In genomic region chr17:27922174-27922712, GRCm38 (mm10) we compare ENCODE assay signal across 20 mouse cellular contexts. TPM values are rescaled to one million over a fixed set of nuclear protein-coding genes. Genes with fewer than 3 reads are reported as not detected.
DNase-seq lines count a peak whose midpoint lies in the region; ATAC-seq and TF ChIP-seq lines count a peak whose summit lies in the region.
"Had no signal": no experiment of that assay in that cellular context is flagged by ENCODE, and none has a peak within 500 bp of the region (broad histone marks: within the 10 kb centered on the region; RNA-seq: fewer than 3 reads in every experiment).

No protein-coding gene starts in this region.

- no peak for TF ChIP-seq CTCF in lung, embryonic 14.5 days (IDR thresholded peaks at IDR 0.05; ENCODE audit: low read depth)

- no peaks in the 10 kb centered on the region for H3K9me3 ChIP-seq in lung, embryonic 14.5 days (ENCODE audit: low read depth, low read length)
- no peaks in the 10 kb centered on the region for H3K9me3 ChIP-seq in neural tube, embryonic 14.5 days (ENCODE audit: control insufficient read depth, low read length)
- H3K9me3 ChIP-seq: heart, embryonic 10.5 days had no signal

- no peak overlapping the region for H3K4me2 ChIP-seq in lung, embryonic 14.5 days
- no peak overlapping the region for H3K4me2 ChIP-seq in neural tube, embryonic 14.5 days (ENCODE audit: low read depth, low read length)

- peaks cover 25% of the 10 kb centered on the region for H3K4me1 ChIP-seq in lung, embryonic 14.5 days (ENCODE audit: insufficient read depth)
- H3K4me1 ChIP-seq in neural tube, embryonic 14.5 days (ENCODE audit: control insufficient read depth, insufficient read depth, low read length): peaks cover 14% of the 10 kb centered on the region; the same call in 1 of the 2 replicates

- peak; percentile 86 for DNase-seq in heart, adult 11 months
- DNase-seq in heart, postnatal 10 days: no peak
- DNase-seq in lung, embryonic 14.5 days: peak; percentile 76
- no peak for DNase-seq in lung, postnatal 14 days
- DNase-seq in brain, adult 2 months (ENCODE audit: low read depth, low spot score): peak; percentile 30
- no peak for DNase-seq in gastrocnemius, postnatal 36 days
- DNase-seq: adrenal gland, postnatal 25 days; cerebellum, adult 18-20 months; cerebellum, postnatal 25 days; embryo, embryonic 11 days; kidney, adult 18-20 months; left cerebral cortex, postnatal 4 days; liver; lung, postnatal 36 days; retina, postnatal 1 day; thymus, postnatal 36 days had no signal

- no peak for ATAC-seq in lung, embryonic 14.5 days (ENCODE audit: insufficient read depth)
- ATAC-seq in neural tube, embryonic 14.5 days (ENCODE audit: low read depth): peak; percentile 74

- H3K27me3 ChIP-seq in lung, embryonic 14.5 days (ENCODE audit: insufficient read depth, low read length): no peaks in the 10 kb centered on the region
- no peaks in the 10 kb centered on the region for H3K27me3 ChIP-seq in neural tube, embryonic 14.5 days (ENCODE audit: control insufficient read depth, insufficient read depth, low read length)

- no peaks in the 10 kb centered on the region for H3K36me3 ChIP-seq in lung, embryonic 14.5 days (ENCODE audit: insufficient read depth)
- H3K36me3 ChIP-seq in neural tube, embryonic 14.5 days (ENCODE audit: control insufficient read depth, insufficient read depth, low read length): no peaks in the 10 kb centered on the region
- H3K36me3 ChIP-seq: heart, embryonic 10.5 days had no signal

- 47% methylated on average over 11 of the region's 11 CpGs for WGBS in lung, embryonic 14.5 days
- WGBS in neural tube, embryonic 14.5 days: 42% methylated on average over 11 of the region's 11 CpGs

- no peak overlapping the region for H3K4me3 ChIP-seq in lung, embryonic 14.5 days (ENCODE audit: low read depth, low read length)
- H3K4me3 ChIP-seq in neural tube, embryonic 14.5 days (ENCODE audit: low read depth, low read length): no peak overlapping the region
- H3K4me3 ChIP-seq: heart, embryonic 10.5 days; myocyte had no signal

- no peak overlapping the region for H3K27ac ChIP-seq in lung, embryonic 14.5 days (ENCODE audit: low read depth)
- peak overlapping the region; percentile 62 for H3K27ac ChIP-seq in neural tube, embryonic 14.5 days (ENCODE audit: low read depth, low read length)
- H3K27ac ChIP-seq: heart, embryonic 10.5 days; kidney, postnatal 0 days had no signal

- intact Hi-C loops in heart, postnatal 10 days (cut with DNase I): no loop called here
- intact Hi-C loops in gastrocnemius, postnatal 36 days (cut with DNase I): no loop called here

- H3K9ac ChIP-seq in lung, embryonic 14.5 days: no peak overlapping the region
- H3K9ac ChIP-seq in neural tube, embryonic 14.5 days (replicated peaks; ENCODE audit: low read depth, low read length): no peak overlapping the region

RNA-seq across cellular contexts. Expression of gene Taf11, which starts 12.6 kb away (rescaled TPM):
- total RNA-seq in heart, postnatal 10 days (2021): 10 to 100 TPM; 24.0 to 24.3 TPM
- 68.4 and 68.5 TPM in 2 replicates for polyA plus RNA-seq in lung, embryonic 14.5 days (2014; fragmentation: Nextera tagmentation; extraction: Ambion mirVana)
- 56.8 and 60.3 TPM in 2 replicates for polyA plus RNA-seq in neural tube, embryonic 14.5 days (2014; fragmentation: Nextera tagmentation; extraction: Ambion mirVana)
- total RNA-seq in gastrocnemius, postnatal 36 days (2021): 10 to 100 TPM; 14.8 to 16.0 TPM

RNA-seq across cellular contexts. Expression of gene Anks1, which starts 13.1 kb away (rescaled TPM):
- total RNA-seq in heart, postnatal 10 days (2021): 10 to 100 TPM; 64.7 to 68.0 TPM
- polyA plus RNA-seq in lung, embryonic 14.5 days (2014; fragmentation: Nextera tagmentation; extraction: Ambion mirVana): 18.7 and 19.4 TPM in 2 replicates
- polyA plus RNA-seq in neural tube, embryonic 14.5 days (2014; fragmentation: Nextera tagmentation; extraction: Ambion mirVana): 55.8 and 59.4 TPM in 2 replicates
- total RNA-seq in gastrocnemius, postnatal 36 days (2021): 10 to 100 TPM in 1 of 2 experiments, 1 to 10 TPM in 1; 7.8 to 13.0 TPM

Comparison
In these comparisons a context has a peak if more than half of its experiments do, and no peak if none do; other contexts are left out.
1. DNase-seq: peak in heart, adult 11 months (single experiment), lung, embryonic 14.5 days (single experiment) and brain, adult 2 months (single experiment); none in heart, postnatal 10 days (0 of 2), lung, postnatal 14 days (single experiment) and gastrocnemius, postnatal 36 days (0 of 2).
2. RNA of gene Anks1, which starts 13.1 kb away (total RNA-seq): 64.7 to 68.0 TPM in heart, postnatal 10 days; 7.8 to 13.0 TPM in gastrocnemius, postnatal 36 days; every median in the first group is over 4 times any median in the second.